ENCODE assay signal across 9 mouse cellular contexts in the genomic region with DNA sequence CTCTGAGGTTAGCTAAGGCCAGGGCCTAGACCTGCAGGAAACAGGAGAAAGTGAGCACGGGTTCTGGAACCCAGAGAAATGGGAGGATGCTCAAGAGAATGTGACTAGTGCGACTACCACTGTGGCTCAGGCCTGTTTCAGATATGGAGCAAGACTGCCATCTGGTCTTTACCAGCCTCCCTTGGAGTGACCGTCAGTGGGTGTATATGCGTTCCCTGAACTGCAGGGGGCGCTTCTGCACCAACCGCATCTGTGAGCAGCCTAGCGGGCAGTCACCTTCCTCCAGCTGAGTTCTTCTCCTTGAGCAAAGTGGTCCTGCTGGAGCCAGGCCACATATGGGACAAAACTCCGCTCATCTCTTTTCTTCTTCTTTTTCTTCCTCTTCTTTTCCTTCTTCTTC. TPM values are rescaled to one million over a fixed set of nuclear protein-coding genes. Genes with fewer than 3 reads are reported as not detected.
A peak's percentile ranks its signal among the peaks of the same experiment; 100 is the strongest.
DNase-seq lines count a peak whose midpoint lies in the region; ATAC-seq and TF ChIP-seq lines count a peak whose summit lies in the region.
"Had no signal": no experiment of that assay in that cellular context is flagged by ENCODE, and none has a peak within 500 bp of the region (broad histone marks: within the 10 kb centered on the region; RNA-seq: fewer than 3 reads in every experiment).

No protein-coding gene starts in this region.

- ATAC-seq in liver, embryonic 13.5 days (ENCODE audit: low read depth): peak; percentile 77
- no peak for ATAC-seq in midbrain, embryonic 15.5 days (replicated peaks)

- H3K27ac ChIP-seq in heart, adult 2 months: no peak overlapping the region
- no peak overlapping the region for H3K27ac ChIP-seq in liver, embryonic 13.5 days
- no peak overlapping the region for H3K27ac ChIP-seq in midbrain, embryonic 15.5 days
- H3K27ac ChIP-seq: limb, embryonic 13.5 days had no signal

- no peak for TF ChIP-seq EP300 in heart, adult 2 months (IDR thresholded peaks at IDR 0.05; ENCODE audit: insufficient read depth, low read depth, low read length)

- TF ChIP-seq CTCF in heart, adult 2 months (IDR thresholded peaks at IDR 0.05): peak; percentile 59

- no peak overlapping the region for H3K4me2 ChIP-seq in liver, embryonic 13.5 days
- no peak overlapping the region for H3K4me2 ChIP-seq in midbrain, embryonic 15.5 days
- H3K4me2 ChIP-seq: limb, embryonic 13.5 days had no signal

- no peak overlapping the region for H3K4me3 ChIP-seq in heart, adult 2 months
- no peak overlapping the region for H3K4me3 ChIP-seq in liver, embryonic 13.5 days (replicated peaks)
- H3K4me3 ChIP-seq in midbrain, embryonic 15.5 days: no peak overlapping the region
- H3K4me3 ChIP-seq: limb, embryonic 13.5 days had no signal

- no peak for DNase-seq in heart, adult 2 months
- DNase-seq in heart, adult 11 months: no peak
- peak; percentile 79 for DNase-seq in 416B (ENCODE audit: low read depth)
- peak; percentile 51 for DNase-seq in adrenal gland, postnatal 10 days
- DNase-seq in liver, embryonic 13.5 days: peak; percentile 60
- DNase-seq in gastrocnemius, postnatal 36 days: no peak
- DNase-seq in MN1 (ENCODE audit: low spot score): no peak

- 42% methylated on average over 8 of the region's 8 CpGs for WGBS in heart, adult 2 months
- 24% methylated on average over 8 of the region's 8 CpGs for WGBS in liver, embryonic 13.5 days (ENCODE audit: insufficient replicate concordance)
- WGBS in midbrain, embryonic 15.5 days: 33% methylated on average over 8 of the region's 8 CpGs

- no peaks in the 10 kb centered on the region for H3K9me3 ChIP-seq in liver, embryonic 13.5 days (replicated peaks)
- no peaks in the 10 kb centered on the region for H3K9me3 ChIP-seq in midbrain, embryonic 15.5 days
- H3K9me3 ChIP-seq: limb, embryonic 13.5 days had no signal

- H3K79me2 ChIP-seq in heart, adult 2 months (replicated peaks; ENCODE audit: control insufficient read depth, insufficient read depth, low read length): no peaks in the 10 kb centered on the region

- TF ChIP-seq POLR2A in heart, adult 2 months (IDR thresholded peaks at IDR 0.05; ENCODE audit: insufficient read depth, low read depth, low read length): no peak

- intact Hi-C loops in heart, adult 2 months (cut with DNase I): no loop called here
- intact Hi-C loops in gastrocnemius, postnatal 36 days (cut with DNase I): no loop called here

- no peaks in the 10 kb centered on the region for H3K36me3 ChIP-seq in heart, adult 2 months (ENCODE audit: control insufficient read depth, insufficient read depth, low read length)
- no peaks in the 10 kb centered on the region for H3K36me3 ChIP-seq in liver, embryonic 13.5 days
- H3K36me3 ChIP-seq in midbrain, embryonic 15.5 days (replicated peaks): no peaks in the 10 kb centered on the region
- H3K36me3 ChIP-seq: limb, embryonic 13.5 days had no signal

- no peaks in the 10 kb centered on the region for H3K27me3 ChIP-seq in heart, adult 2 months (ENCODE audit: control insufficient read depth, insufficient read depth, low read length)
- no peaks in the 10 kb centered on the region for H3K27me3 ChIP-seq in liver, embryonic 13.5 days
- no peaks in the 10 kb centered on the region for H3K27me3 ChIP-seq in midbrain, embryonic 15.5 days (replicated peaks)
- H3K27me3 ChIP-seq: limb, embryonic 13.5 days had no signal

- no peak overlapping the region for H3K9ac ChIP-seq in heart, adult 2 months (ENCODE audit: low read depth, low read length)
- peak overlapping the region; percentile 11; the same call in 1 of the 2 replicates for H3K9ac ChIP-seq in liver, embryonic 13.5 days
- no peak overlapping the region for H3K9ac ChIP-seq in midbrain, embryonic 15.5 days
- H3K9ac ChIP-seq: limb, embryonic 13.5 days had no signal

- no peaks in the 10 kb centered on the region for H3K4me1 ChIP-seq in heart, adult 2 months (ENCODE audit: control insufficient read depth, insufficient read depth, low read length)
- peaks cover 32% of the 10 kb centered on the region for H3K4me1 ChIP-seq in liver, embryonic 13.5 days (replicated peaks)
- no peaks in the 10 kb centered on the region for H3K4me1 ChIP-seq in midbrain, embryonic 15.5 days
- H3K4me1 ChIP-seq: limb, embryonic 13.5 days had no signal

RNA-seq across cellular contexts. Expression of gene Lefty1, which starts 15.1 kb away (rescaled TPM):
- under 1 TPM; 0.41 to 0.57 TPM for total RNA-seq in heart, adult 2 months (2021)
- 3.0 and 3.3 TPM in 2 replicates for polyA plus RNA-seq in heart, adult 2 months (2012; rRNA removed)
- under 1 TPM; 0.63 to 0.79 TPM for total RNA-seq in adrenal gland, postnatal 10 days (2021)
- 6.0 and 6.5 TPM in 2 replicates for polyA plus RNA-seq in liver, embryonic 13.5 days (2015; fragmentation: Nextera tagmentation; extraction: Ambion mirVana)
- under 1 TPM in 1 of 2 experiments, not detected in 1; 0.25 TPM for total RNA-seq in gastrocnemius, postnatal 36 days (2021)
- 0.22 and 0.28 TPM in 2 replicates for polyA plus RNA-seq in midbrain, embryonic 15.5 days (2015; fragmentation: Nextera tagmentation; extraction: Ambion mirVana)

RNA-seq across cellular contexts. Expression of gene Pycr2, which starts 15.6 kb away (rescaled TPM):
- total RNA-seq in heart, adult 2 months (2021): 10 to 100 TPM; 10.3 to 12.4 TPM
- polyA plus RNA-seq in heart, adult 2 months (2012; rRNA removed): 12.7 and 13.9 TPM in 2 replicates
- total RNA-seq in adrenal gland, postnatal 10 days (2021): 10 to 100 TPM; 32.6 to 34.7 TPM
- 122 and 128 TPM in 2 replicates for polyA plus RNA-seq in liver, embryonic 13.5 days (2015; fragmentation: Nextera tagmentation; extraction: Ambion mirVana)
- total RNA-seq in gastrocnemius, postnatal 36 days (2021): 10 to 100 TPM; 10.9 to 12.7 TPM
- 76.7 and 79.8 TPM in 2 replicates for polyA plus RNA-seq in midbrain, embryonic 15.5 days (2015; fragmentation: Nextera tagmentation; extraction: Ambion mirVana)

RNA-seq across cellular contexts. Expression of gene Tmem63a, which starts 22.5 kb away (rescaled TPM):
- total RNA-seq in heart, adult 2 months (2021): 10 to 100 TPM; 13.2 to 15.8 TPM
- polyA plus RNA-seq in heart, adult 2 months (2012; rRNA removed): 27.5 and 34.5 TPM in 2 replicates
- 10 to 100 TPM; 24.7 to 27.3 TPM for total RNA-seq in adrenal gland, postnatal 10 days (2021)
- polyA plus RNA-seq in liver, embryonic 13.5 days (2015; fragmentation: Nextera tagmentation; extraction: Ambion mirVana): 5.2 and 7.5 TPM in 2 replicates
- total RNA-seq in gastrocnemius, postnatal 36 days (2021): 10 to 100 TPM; 12.4 to 13.3 TPM
- 1.4 and 1.8 TPM in 2 replicates for polyA plus RNA-seq in midbrain, embryonic 15.5 days (2015; fragmentation: Nextera tagmentation; extraction: Ambion mirVana)

RNA-seq across cellular contexts. Expression of gene Lefty2, which starts 26.8 kb away (rescaled TPM):
- not detected for total RNA-seq in heart, adult 2 months (2021)
- polyA plus RNA-seq in heart, adult 2 months (2012; rRNA removed): 0.08 and 0.15 TPM in 2 replicates
- under 1 TPM; 0.48 to 1.00 TPM for total RNA-seq in adrenal gland, postnatal 10 days (2021)
- polyA plus RNA-seq in liver, embryonic 13.5 days (2015; fragmentation: Nextera tagmentation; extraction: Ambion mirVana): not detected in 2 replicates
- not detected for total RNA-seq in gastrocnemius, postnatal 36 days (2021)
- 2.4 and 2.5 TPM in 2 replicates for polyA plus RNA-seq in midbrain, embryonic 15.5 days (2015; fragmentation: Nextera tagmentation; extraction: Ambion mirVana)

Comparison
In these comparisons a context has a peak if more than half of its experiments do, and no peak if none do; other contexts are left out.
1. DNase-seq: peak in 416B (single experiment), adrenal gland, postnatal 10 days (single experiment) and liver, embryonic 13.5 days (single experiment); none in heart, adult 2 months (0 of 2), heart, adult 11 months (single experiment), gastrocnemius, postnatal 36 days (0 of 2) and MN1 (single experiment).